Mouse (Mus musculus): ENCODE measurements around the gene Fbxl8.

DNA sequence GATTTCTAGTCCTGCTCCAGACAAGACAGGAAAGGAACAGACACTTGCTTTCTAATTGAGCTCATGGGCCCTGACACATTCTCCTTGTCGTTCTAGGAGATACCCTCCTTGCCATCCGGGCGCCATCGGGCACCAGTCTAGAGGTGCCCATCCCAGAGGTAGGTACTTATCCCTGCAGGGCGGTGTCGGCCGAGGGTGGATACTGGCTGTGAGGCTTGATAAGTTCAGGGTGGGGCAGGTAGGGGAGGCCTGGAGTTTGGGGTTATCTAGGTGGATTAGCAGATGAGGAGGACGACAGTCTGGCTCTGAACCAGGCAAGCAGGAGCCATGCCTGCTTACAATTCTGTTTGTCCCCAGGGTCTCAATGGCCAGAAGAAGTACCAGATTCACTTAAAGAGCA, 35.5 kb downstream of the Fbxl8 start:
- TF ChIP-seq CTCF (IDR thresholded peaks at IDR 0.05; ENCODE audit: low read depth) (no peak), EP300 (IDR thresholded peaks at IDR 0.05; ENCODE audit: low read depth) (peak; percentile 91)
